Mouse (Mus musculus) kidney, adult 11 months (tissue): Measurements from ENCODE around the gene Caml.
"Not testable (repeated sequence)": the region's sequence is repeated elsewhere in the genome, so short reads cannot be mapped to it uniquely, and the experiment has no call there.

Experiments used
- DNase-seq: peaks from one replicate; pipeline ENCODE4 v3.0.0; 2022

Gene Caml

GRCm38 (mm10) chr13:55622156-55622648 is 603 bp upstream of the Caml start:
- DNase-seq: not testable (repeated sequence)

GRCm38 (mm10) chr13:55634639-55635127 is 11.9 kb downstream of the Caml start, which contains the start of gene Ddx46:
Gene Ddx46 (plus strand): TSS chr13:55635027.
- DNase-seq: peak; percentile 73

- no peak for DNase-seq
These were observed 12.4 kb downstream of the Caml start for GRCm38 (mm10) chr13:55635146-55635571.

GRCm38 (mm10) chr13:55636185-55636983 is 13.6 kb downstream of the Caml start:
- no peak for DNase-seq

GRCm38 (mm10) chr13:55640480-55640879 is 17.7 kb downstream of the Caml start:
- DNase-seq: peak; percentile 71

- no peak for DNase-seq
These were observed 21.7 kb downstream of the Caml start for GRCm38 (mm10) chr13:55644525-55644924.

GRCm38 (mm10) chr13:55650098-55650497 is 27.3 kb downstream of the Caml start:
- no peak for DNase-seq

GRCm38 (mm10) chr13:55650980-55651379 is 28.2 kb downstream of the Caml start:
- DNase-seq: no peak

- DNase-seq: peak; percentile 31
These were observed 45.7 kb downstream of the Caml start for GRCm38 (mm10) chr13:55668550-55668949.

- no peak for DNase-seq
These were observed 49.9 kb downstream of the Caml start for GRCm38 (mm10) chr13:55672711-55673110.

GRCm38 (mm10) chr13:55677364-55677763 is 54.6 kb downstream of the Caml start:
- DNase-seq: no peak
